Mouse (Mus musculus) bone marrow, adult 2 months (tissue): Measurements from ENCODE around the gene Acat1.

Experiments used
- CTCF ChIP-seq: fragments of 200-500 bp; IDR thresholded peaks from 2 replicates; pipeline ENCODE4 v1.5.1; 2011; ENCODE audit warnings: low read length, control low read depth; ENCODE audit not compliant: control insufficient read depth, insufficient read depth
- POLR2A ChIP-seq: fragments of 200-500 bp; IDR thresholded peaks from 2 replicates; pipeline ENCODE4 v1.6.1; 2011; ENCODE audit warnings: low read depth, mild to moderate bottlenecking, control low read depth, low read length, borderline replicate concordance; ENCODE audit not compliant: control insufficient read depth

- TF ChIP-seq CTCF (no peak), POLR2A (no peak)
Observed at GRCm38 (mm10) chr9:53581870-53582269, 28.3 kb downstream of the Acat1 start.
